Mouse (Mus musculus): ENCODE measurements around the gene Pla2g2f. TPM values are rescaled to one million over a fixed set of nuclear protein-coding genes. Genes with fewer than 3 reads are reported as not detected.

Gene Pla2g2f
- polyA plus RNA-seq, 1 experiment from 2014 or later: 0.16 TPM

DNA sequence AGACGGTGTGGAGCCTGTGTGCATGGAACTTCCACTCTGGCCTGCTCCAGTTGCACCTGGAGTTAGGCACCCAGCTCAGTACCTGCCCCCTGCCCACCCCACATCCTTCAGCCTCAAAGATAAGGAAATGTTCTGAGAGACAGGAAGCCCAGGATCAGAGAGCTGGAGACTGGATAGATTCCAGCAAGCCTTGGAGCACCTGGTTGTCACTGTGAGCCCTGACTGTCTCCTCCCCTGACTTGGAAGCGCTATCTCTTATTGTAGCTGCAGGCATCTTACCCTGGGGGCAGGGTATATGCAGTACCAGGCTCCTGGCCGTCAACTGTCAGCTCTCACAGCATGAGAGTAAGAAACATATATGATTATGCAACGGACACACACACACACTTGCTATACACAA, 2.0 kb downstream of the Pla2g2f start:
- Histone ChIP-seq H3K4me2 (replicated peaks; ENCODE audit: low read depth, low read length) (no peak overlapping the region), H3K27me3 (ENCODE audit: control insufficient read depth, insufficient read depth, low read length) (no peaks in the 10 kb centered on the region), H3K36me3 (ENCODE audit: control insufficient read depth, insufficient read depth, low read length) (no peaks in the 10 kb centered on the region), H3K9me3 (ENCODE audit: control insufficient read depth, low read depth, low read length) (no peaks in the 10 kb centered on the region), H3K9ac (replicated peaks; ENCODE audit: low read depth, low read length) (no peak overlapping the region), H3K27ac (ENCODE audit: low read length) (no peak overlapping the region), H3K4me3 (ENCODE audit: low read depth, low read length) (no peak overlapping the region), H3K4me1 (ENCODE audit: control insufficient read depth, insufficient read depth, low read length) (no peaks in the 10 kb centered on the region)
- ATAC-seq (ENCODE audit: insufficient number of reproducible peaks, insufficient read depth, low FRiP score, low read depth): no peak
- 69% methylated on average over 4 of the region's 4 CpGs for WGBS

DNA sequence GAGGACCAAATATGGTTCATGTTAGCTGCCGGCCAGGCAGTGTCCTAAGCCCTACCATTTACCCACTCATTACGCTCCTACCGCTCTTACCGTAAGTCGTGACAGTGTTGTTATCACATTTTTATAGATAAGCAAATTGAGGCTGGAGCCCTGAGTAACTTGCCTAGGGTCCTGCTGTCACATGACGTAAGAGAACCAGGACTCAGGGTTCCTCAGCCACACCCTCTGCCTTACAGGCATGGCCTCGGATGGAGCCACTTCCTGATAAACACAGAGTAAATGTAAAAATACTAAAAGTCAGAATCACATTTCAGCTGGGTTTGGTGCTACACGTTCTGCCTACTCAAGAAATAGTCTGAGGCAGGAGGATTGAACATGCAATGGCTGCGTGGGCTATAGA, 3.0 kb downstream of the Pla2g2f start:
- H3K4me3 ChIP-seq (ENCODE audit: low read depth, low read length): no peak overlapping the region
- H3K4me1 ChIP-seq (ENCODE audit: control insufficient read depth, insufficient read depth, low read length): no peaks in the 10 kb centered on the region
- H3K27me3 ChIP-seq (ENCODE audit: control insufficient read depth, insufficient read depth, low read length): no peaks in the 10 kb centered on the region
- H3K9me3 ChIP-seq (ENCODE audit: control insufficient read depth, low read depth, low read length): no peaks in the 10 kb centered on the region
- ATAC-seq (ENCODE audit: insufficient number of reproducible peaks, insufficient read depth, low FRiP score, low read depth): no peak
- 71% methylated on average over 9 of the region's 9 CpGs for WGBS
- H3K9ac ChIP-seq (replicated peaks; ENCODE audit: low read depth, low read length): no peak overlapping the region
- H3K27ac ChIP-seq (ENCODE audit: low read length): no peak overlapping the region
- H3K4me2 ChIP-seq (replicated peaks; ENCODE audit: low read depth, low read length): no peak overlapping the region
- no peaks in the 10 kb centered on the region for H3K36me3 ChIP-seq (ENCODE audit: control insufficient read depth, insufficient read depth, low read length)

DNA sequence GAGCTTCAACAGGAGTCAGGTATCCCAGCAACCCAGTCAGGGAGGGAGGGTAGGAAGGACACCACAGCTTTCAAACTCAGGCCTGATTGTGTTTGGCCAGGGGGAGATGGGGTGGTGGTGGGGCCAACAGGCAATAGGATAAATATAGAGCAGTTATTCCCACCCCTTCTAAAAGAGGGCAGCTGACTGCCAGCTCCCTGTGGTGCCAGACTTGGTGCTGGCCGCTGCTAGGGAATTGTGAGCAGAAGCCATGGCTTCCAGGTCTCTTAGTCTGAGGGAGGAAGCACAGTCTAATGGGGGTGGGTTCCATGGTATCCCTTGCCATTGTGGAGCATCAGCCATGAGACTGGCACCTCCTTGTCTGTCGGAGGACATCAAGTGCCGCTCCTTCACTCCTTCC, 3.8 kb downstream of the Pla2g2f start:
- ATAC-seq (ENCODE audit: insufficient number of reproducible peaks, insufficient read depth, low FRiP score, low read depth): no peak
- Histone ChIP-seq H3K4me1 (ENCODE audit: control insufficient read depth, insufficient read depth, low read length) (no peaks in the 10 kb centered on the region), H3K27me3 (ENCODE audit: control insufficient read depth, insufficient read depth, low read length) (no peaks in the 10 kb centered on the region), H3K4me2 (replicated peaks; ENCODE audit: low read depth, low read length) (no peak overlapping the region), H3K4me3 (ENCODE audit: low read depth, low read length) (no peak overlapping the region), H3K9me3 (ENCODE audit: control insufficient read depth, low read depth, low read length) (no peaks in the 10 kb centered on the region), H3K9ac (replicated peaks; ENCODE audit: low read depth, low read length) (no peak overlapping the region), H3K27ac (ENCODE audit: low read length) (no peak overlapping the region), H3K36me3 (ENCODE audit: control insufficient read depth, insufficient read depth, low read length) (no peaks in the 10 kb centered on the region)
- 92% methylated on average over 3 of the region's 3 CpGs for WGBS

DNA sequence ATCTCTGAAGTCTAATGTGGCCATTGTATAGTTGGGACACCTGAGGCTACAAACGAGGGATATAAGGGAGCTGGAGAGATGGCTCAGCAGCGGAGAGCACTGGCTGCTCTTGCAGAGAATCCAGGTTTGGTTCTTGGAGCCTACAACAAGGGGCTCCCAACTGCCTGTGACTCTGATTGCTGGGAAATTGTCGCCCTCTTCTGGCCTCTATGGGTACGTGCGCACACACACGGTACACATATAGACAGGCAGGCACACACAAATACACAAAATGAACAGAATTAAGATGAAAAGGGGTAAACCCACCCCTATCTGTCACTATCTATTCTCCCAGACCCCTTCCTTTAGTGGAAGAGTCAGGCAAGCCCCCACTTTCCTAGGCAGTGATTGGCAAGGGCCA, 4.8 kb downstream of the Pla2g2f start:
- Histone ChIP-seq H3K36me3 (ENCODE audit: control insufficient read depth, insufficient read depth, low read length) (no peaks in the 10 kb centered on the region), H3K4me2 (replicated peaks; ENCODE audit: low read depth, low read length) (no peak overlapping the region), H3K27ac (ENCODE audit: low read length) (no peak overlapping the region), H3K27me3 (ENCODE audit: control insufficient read depth, insufficient read depth, low read length) (no peaks in the 10 kb centered on the region), H3K4me3 (ENCODE audit: low read depth, low read length) (no peak overlapping the region), H3K4me1 (ENCODE audit: control insufficient read depth, insufficient read depth, low read length) (no peaks in the 10 kb centered on the region), H3K9ac (replicated peaks; ENCODE audit: low read depth, low read length) (no peak overlapping the region), H3K9me3 (ENCODE audit: control insufficient read depth, low read depth, low read length) (no peaks in the 10 kb centered on the region)
- ATAC-seq (ENCODE audit: insufficient number of reproducible peaks, insufficient read depth, low FRiP score, low read depth): no peak
- WGBS: 92% methylated on average over 6 of the region's 6 CpGs

DNA sequence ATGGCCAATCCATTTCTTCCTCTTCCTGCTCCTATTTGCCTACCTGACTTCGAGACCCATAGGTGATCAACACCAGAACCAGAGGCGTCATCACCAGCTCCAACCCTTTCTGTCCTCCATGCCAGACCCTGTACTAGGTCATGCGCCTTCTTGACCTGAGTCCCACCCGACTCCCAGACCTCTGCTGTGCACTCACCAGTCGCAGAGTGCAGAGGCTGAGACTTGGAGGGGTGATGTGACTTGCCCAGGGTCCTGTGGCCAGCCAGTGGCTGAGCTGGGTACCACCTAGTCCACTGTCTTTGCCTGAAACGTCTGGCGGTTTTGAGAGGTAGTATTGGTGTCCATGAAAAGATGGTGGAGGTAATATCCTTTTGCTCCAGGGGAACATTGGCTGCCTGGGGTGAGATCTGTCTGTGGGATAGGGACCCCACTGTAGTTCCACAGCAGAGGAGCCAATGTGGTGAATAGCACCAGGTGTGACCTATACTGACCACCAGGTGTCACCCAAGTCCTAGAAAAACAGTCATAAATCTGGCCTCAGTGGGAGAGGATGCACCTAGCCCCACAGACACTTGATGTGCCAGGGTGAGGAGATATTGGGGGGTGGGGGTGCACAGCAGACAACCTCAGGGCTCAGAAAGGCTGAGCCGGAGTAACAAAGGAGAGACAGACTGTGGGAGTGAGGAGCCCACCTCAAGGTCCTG, 8.9 kb downstream of the Pla2g2f start:
- H3K9ac ChIP-seq (replicated peaks; ENCODE audit: low read depth, low read length): no peak overlapping the region
- no peak overlapping the region for H3K4me2 ChIP-seq (replicated peaks; ENCODE audit: low read depth, low read length)
- ATAC-seq (ENCODE audit: insufficient number of reproducible peaks, insufficient read depth, low FRiP score, low read depth): peak; percentile 21
- no peak overlapping the region for H3K4me3 ChIP-seq (ENCODE audit: low read depth, low read length)
- no peaks in the 10 kb centered on the region for H3K36me3 ChIP-seq (ENCODE audit: control insufficient read depth, insufficient read depth, low read length)
- no peaks in the 10 kb centered on the region for H3K9me3 ChIP-seq (ENCODE audit: control insufficient read depth, low read depth, low read length)
- H3K27me3 ChIP-seq (ENCODE audit: control insufficient read depth, insufficient read depth, low read length): no peaks in the 10 kb centered on the region
- H3K4me1 ChIP-seq (ENCODE audit: control insufficient read depth, insufficient read depth, low read length): no peaks in the 10 kb centered on the region
- WGBS: 55% methylated on average over 8 of the region's 8 CpGs
- H3K27ac ChIP-seq (ENCODE audit: low read length): no peak overlapping the region

DNA sequence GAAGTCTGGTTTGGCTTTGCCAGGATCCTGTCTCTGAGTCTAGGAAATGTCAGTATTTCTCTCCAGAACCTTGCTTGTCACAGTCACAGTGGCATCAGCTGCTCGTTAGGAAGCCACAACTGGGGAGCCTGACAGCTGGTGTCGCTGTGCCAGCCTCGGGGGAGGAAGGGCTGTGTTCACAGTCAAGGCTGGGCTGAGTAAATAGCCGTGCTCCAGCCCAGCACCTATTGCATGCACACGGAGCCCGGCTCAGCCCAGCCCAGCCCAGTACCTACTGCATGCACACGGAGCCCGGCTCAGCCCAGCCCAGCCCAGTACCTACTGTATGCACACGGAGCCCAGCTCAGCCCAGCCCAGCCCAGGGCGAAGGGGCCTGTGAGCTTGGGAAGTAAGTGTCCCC, 9.6 kb downstream of the Pla2g2f start:
- Histone ChIP-seq H3K27me3 (ENCODE audit: control insufficient read depth, insufficient read depth, low read length) (no peaks in the 10 kb centered on the region), H3K4me2 (replicated peaks; ENCODE audit: low read depth, low read length) (no peak overlapping the region), H3K4me1 (ENCODE audit: control insufficient read depth, insufficient read depth, low read length) (no peaks in the 10 kb centered on the region), H3K4me3 (ENCODE audit: low read depth, low read length) (no peak overlapping the region), H3K36me3 (ENCODE audit: control insufficient read depth, insufficient read depth, low read length) (no peaks in the 10 kb centered on the region), H3K9ac (replicated peaks; ENCODE audit: low read depth, low read length) (no peak overlapping the region), H3K27ac (ENCODE audit: low read length) (no peak overlapping the region), H3K9me3 (ENCODE audit: control insufficient read depth, low read depth, low read length) (no peaks in the 10 kb centered on the region)
- WGBS: 58% methylated on average over 10 of the region's 10 CpGs
- ATAC-seq (ENCODE audit: insufficient number of reproducible peaks, insufficient read depth, low FRiP score, low read depth): peak; percentile 54; the same call in 1 of the 2 replicates

DNA sequence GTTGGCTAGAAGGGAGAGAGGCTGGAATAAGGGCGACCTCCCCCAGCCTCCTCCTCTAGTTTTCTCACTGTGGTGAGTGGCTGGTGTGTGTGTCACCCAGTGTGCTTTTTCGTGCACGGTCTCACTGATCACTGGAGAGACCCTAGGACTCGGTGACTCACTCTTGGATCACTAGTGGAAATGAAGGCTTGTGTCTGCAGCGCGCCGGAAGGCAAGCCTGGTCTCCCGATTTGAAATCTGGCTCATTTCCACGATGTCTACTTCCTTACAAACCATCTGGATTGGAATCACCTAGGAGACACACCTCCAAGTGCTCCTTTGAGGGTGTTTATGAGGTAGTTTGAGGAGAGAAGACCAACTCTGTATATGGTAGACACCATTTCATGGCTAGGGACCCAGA, 10.6 kb downstream of the Pla2g2f start:
- no peaks in the 10 kb centered on the region for H3K4me1 ChIP-seq (ENCODE audit: control insufficient read depth, insufficient read depth, low read length)
- 89% methylated on average over 9 of the region's 9 CpGs for WGBS
- no peak for ATAC-seq (ENCODE audit: insufficient number of reproducible peaks, insufficient read depth, low FRiP score, low read depth)

DNA sequence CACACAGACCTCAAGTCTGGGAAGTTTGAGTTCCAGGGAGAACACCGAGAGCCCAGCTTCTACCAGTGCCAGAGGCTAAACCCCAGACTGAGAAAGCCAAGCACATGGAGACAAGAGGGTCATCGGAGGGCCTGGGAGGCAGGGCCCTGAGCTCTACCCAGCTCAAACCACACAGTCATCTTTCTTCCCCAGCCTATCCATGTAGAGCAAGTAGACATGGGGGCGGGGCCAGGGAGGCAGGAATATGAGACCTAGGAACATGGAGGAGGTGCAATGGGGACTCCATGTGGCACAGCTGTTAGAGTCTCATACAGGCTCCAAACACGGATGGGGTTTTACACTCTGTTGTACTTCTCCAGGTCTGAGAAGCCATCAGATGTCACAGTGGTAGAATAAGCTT, 11.5 kb downstream of the Pla2g2f start:
- Histone ChIP-seq H3K4me3 (ENCODE audit: low read depth, low read length) (no peak overlapping the region), H3K27ac (ENCODE audit: low read length) (no peak overlapping the region), H3K9me3 (ENCODE audit: control insufficient read depth, low read depth, low read length) (no peaks in the 10 kb centered on the region), H3K4me2 (replicated peaks; ENCODE audit: low read depth, low read length) (no peak overlapping the region), H3K27me3 (ENCODE audit: control insufficient read depth, insufficient read depth, low read length) (no peaks in the 10 kb centered on the region), H3K4me1 (ENCODE audit: control insufficient read depth, insufficient read depth, low read length) (no peaks in the 10 kb centered on the region), H3K9ac (replicated peaks; ENCODE audit: low read depth, low read length) (no peak overlapping the region), H3K36me3 (ENCODE audit: control insufficient read depth, insufficient read depth, low read length) (no peaks in the 10 kb centered on the region)
- WGBS: 47% methylated on average over 4 of the region's 4 CpGs
- 0 out of 2 replicates have a peak, but pooled peaks have one; percentile 46 for ATAC-seq (ENCODE audit: insufficient number of reproducible peaks, insufficient read depth, low FRiP score, low read depth)

More for the DNA sequence above, 10.6 kb downstream of the Pla2g2f start:
- Histone ChIP-seq H3K27me3 (ENCODE audit: control insufficient read depth, insufficient read depth, low read length) (no peaks in the 10 kb centered on the region), H3K9me3 (ENCODE audit: control insufficient read depth, low read depth, low read length) (no peaks in the 10 kb centered on the region), H3K36me3 (ENCODE audit: control insufficient read depth, insufficient read depth, low read length) (no peaks in the 10 kb centered on the region), H3K4me3 (ENCODE audit: low read depth, low read length) (no peak overlapping the region), H3K27ac (ENCODE audit: low read length) (no peak overlapping the region), H3K9ac (replicated peaks; ENCODE audit: low read depth, low read length) (no peak overlapping the region), H3K4me2 (replicated peaks; ENCODE audit: low read depth, low read length) (no peak overlapping the region)
